Mouse (Mus musculus): ENCODE results near the gene Aqp9. TPM values are rescaled to one million over a fixed set of nuclear protein-coding genes. Genes with fewer than 3 reads are reported as not detected.
A peak's percentile ranks its signal among the peaks of the same experiment; 100 is the strongest.

Aqp9 gene
- 0.18 TPM in 1 of 2 replicates, not detected in the other for polyA plus RNA-seq (2016; fragmentation: Nextera tagmentation; extraction: Ambion mirVana)

DNA sequence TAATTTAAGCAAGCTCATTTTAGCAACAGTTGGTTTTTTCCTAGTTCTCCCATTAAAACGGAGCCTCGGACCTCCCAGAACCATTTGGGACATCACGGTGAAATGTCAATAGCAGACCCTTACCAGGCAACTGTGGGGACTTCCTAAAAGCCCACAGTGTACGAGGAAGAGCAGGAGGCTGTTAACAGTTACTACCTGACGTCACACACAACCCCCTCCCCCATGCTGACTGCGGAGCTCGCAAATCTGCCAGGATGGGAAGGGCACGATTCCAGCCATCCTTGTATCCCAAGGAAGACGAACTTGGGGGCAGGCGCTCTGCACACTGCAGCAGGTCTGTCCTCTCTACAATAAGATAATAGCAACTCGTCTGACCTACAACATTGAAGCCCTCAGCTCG, at the start of gene Aqp9:
TSS of gene Aqp9 (minus strand) at position 172 of the 400 bp plus-strand sequence.
- no peak for ATAC-seq (ENCODE audit: insufficient number of reproducible peaks, low FRiP score)
- Histone ChIP-seq H3K9ac (peak within 1 kb of the TSS; percentile 48; the same call in 1 of the 2 replicates), H3K9me3 (replicated peaks) (no peaks in the 10 kb centered on the region), H3K36me3 (no peaks in the 10 kb centered on the region), H3K4me2 (peak within 1 kb of the TSS; percentile 51), H3K27me3 (replicated peaks) (no peaks in the 10 kb centered on the region), H3K4me1 (replicated peaks) (peaks cover 7% of the 10 kb centered on the region), H3K4me3 (no peak within 1 kb of the TSS), H3K27ac (ENCODE audit: poor library complexity, severe bottlenecking) (no peak within 1 kb of the TSS)
- 38% methylated on average over 12 of the region's 12 CpGs for WGBS

DNA sequence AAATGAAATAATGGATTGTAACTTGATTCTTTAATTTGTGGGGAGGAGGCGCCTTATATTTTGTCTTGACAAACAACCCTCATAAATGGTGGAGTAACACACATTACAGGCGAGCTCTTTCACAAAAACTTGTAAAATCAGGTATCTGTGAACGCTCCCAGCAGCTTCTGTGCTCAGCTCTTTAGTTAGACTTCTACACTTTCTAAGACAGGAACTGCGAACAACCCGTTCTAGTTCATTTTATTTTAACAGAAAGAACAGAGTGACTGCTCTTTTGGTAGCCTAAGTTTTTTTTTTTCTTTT, 49.3 kb upstream of the Aqp9 start:
- no peak overlapping the region for H3K27ac ChIP-seq (ENCODE audit: poor library complexity, severe bottlenecking)
- no peaks in the 10 kb centered on the region for H3K9me3 ChIP-seq (replicated peaks)
- 30% methylated on average over 5 of the region's 5 CpGs for WGBS
- no peak overlapping the region for H3K9ac ChIP-seq
- no peak overlapping the region for H3K4me2 ChIP-seq
- no peak for ATAC-seq (ENCODE audit: insufficient number of reproducible peaks, low FRiP score)
- no peaks in the 10 kb centered on the region for H3K36me3 ChIP-seq
- no peak overlapping the region for H3K4me3 ChIP-seq
- H3K4me1 ChIP-seq (replicated peaks), result peaks cover 14% of the 10 kb centered on the region
- peaks cover 49% of the 10 kb centered on the region for H3K27me3 ChIP-seq (replicated peaks)

DNA sequence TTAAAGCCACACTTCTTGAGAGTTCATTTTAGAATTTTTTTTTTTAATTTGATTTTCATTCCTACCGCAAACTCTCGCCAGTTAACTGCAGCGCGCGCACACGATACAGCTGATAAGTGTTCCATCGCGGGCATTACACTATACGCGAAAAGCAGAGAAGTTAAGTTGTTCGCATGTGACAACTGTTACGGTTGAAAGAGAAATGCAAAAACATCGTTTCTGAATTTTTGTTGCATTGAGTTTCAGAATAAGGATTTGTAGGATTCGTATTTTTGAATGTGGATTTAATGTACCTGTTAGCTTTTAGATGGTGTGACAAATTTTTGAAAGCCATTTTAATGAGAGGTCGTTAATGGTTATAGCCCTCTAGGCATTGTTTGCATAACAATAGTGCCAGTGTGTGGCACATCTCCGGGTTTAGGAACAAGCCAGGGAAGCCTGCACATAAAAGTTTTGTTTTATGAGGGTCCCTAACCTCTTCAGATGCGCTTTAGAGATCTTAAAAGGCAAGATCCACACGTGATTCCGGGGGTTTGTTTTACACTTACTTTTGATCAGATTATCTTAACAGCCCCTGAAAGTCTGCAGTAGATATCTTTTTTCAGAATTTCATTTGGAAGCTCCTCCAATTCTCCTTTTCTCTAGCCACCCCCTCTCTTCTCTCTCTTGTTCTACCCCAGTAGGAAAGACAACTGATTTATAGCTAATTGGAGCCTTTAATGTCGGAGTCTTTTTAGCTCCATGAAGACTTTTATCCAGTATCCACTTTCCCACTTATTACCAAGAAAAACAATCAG, 48.7 kb upstream of the Aqp9 start:
- no peaks in the 10 kb centered on the region for H3K9me3 ChIP-seq (replicated peaks)
- no peak for ATAC-seq (ENCODE audit: insufficient number of reproducible peaks, low FRiP score)
- H3K4me2 ChIP-seq, result peak overlapping the region; percentile 26; the same call in 1 of the 2 replicates
- no peak overlapping the region for H3K27ac ChIP-seq (ENCODE audit: poor library complexity, severe bottlenecking)
- H3K36me3 ChIP-seq, result no peaks in the 10 kb centered on the region
- WGBS, result 5% methylated on average over 20 of the region's 20 CpGs
- H3K9ac ChIP-seq, result no peak overlapping the region
- H3K27me3 ChIP-seq (replicated peaks), result peaks cover 49% of the 10 kb centered on the region
- H3K4me3 ChIP-seq, result peak overlapping the region; percentile 59; the same call in 1 of the 2 replicates
- peaks cover 14% of the 10 kb centered on the region for H3K4me1 ChIP-seq (replicated peaks)

DNA sequence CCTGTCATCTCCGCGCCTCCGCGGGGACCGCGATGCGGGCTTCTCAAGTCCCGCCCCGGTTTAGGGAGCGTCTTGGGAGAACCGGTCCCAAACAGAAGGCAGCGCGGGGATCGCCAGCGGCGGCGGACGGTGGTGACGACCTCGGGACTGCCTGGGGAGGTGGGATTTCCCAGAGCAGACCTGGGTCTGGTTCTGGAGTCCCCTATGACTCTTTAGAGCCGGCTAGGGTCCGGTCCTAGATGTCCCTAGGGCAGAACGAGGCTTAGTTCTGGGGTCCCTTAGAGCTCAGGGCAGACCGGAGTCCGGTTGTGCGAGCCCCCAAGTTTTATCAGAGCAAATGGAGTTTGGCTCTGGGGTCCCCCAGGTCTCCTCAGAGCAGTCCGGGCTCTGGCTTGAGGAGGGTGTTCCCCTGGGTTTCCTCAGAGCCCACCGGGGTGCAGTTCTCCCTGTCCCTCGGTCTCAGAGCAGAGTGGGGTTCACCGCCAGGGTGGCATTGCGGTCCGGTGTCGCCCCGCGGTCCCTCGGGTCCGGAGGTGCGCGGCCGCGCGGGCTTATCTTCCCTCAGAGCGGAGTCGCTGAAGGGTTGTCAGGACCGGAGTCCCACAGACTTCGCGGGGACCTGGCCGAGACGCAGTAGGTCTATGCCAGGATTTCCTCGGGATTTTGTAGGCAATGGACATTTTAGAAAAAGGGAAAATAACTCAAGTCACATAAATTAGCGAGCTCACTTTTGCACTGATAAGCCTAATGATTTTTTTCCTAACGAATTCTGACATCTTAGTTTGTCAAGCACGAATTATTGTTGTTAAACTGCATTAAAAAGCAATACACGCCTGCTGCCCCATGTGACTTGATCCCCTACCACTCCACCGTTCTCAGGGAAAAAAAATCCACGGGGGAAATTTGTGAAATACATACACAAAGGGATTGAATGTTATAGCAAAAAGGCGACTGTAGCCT, 47.8 kb upstream of the Aqp9 start:
- H3K4me3 ChIP-seq, result peak overlapping the region; percentile 59
- under 1% methylated on average over 57 of the region's 57 CpGs for WGBS
- peaks cover 14% of the 10 kb centered on the region for H3K4me1 ChIP-seq (replicated peaks)

DNA sequence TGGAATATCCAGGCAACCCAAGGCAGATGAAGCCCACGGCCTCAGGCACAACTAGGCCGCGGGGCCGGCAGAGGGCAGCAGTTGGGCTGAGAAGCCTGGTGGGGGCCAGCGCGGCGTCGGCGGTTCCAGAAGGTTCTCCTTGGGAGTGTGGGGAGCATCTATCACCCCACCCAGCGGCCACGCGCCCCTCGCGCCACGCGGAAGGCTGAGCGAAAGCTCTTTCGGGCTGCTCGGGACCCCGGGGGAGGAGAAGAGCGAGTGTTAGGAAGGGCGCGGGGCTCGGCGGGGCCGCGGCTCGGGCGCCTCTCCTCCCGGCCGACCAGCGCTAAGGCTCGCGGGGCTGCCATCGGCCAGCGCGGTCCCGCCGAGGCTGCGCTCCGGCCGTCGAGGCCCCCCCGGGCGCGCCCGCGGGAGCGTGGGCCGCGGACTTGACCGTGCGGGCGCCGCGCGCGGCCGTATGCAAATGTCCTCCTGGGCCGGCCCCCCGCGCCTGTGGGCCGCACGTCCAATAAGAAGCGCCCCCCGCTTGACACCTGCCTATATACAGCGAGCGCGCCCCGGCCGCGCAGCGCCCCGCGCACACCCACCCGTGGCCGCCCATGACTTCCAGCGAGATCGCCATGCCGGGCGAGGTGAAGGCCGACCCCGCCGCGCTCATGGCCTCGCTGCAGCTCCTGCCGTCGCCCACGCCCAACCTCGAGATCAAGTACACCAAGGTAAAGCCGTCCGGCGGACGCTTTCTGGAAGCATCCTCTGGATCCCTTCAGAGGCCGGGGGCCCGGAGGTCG, 47.0 kb upstream of the Aqp9 start, which contains the start of gene Aldh1a2:
TSS of gene Aldh1a2 (plus strand) at position 542 of the 788 bp plus-strand sequence.
- Histone ChIP-seq H3K4me2 (peak within 1 kb of the TSS; percentile 88), H3K9me3 (replicated peaks) (no peaks in the 10 kb centered on the region), H3K36me3 (no peaks in the 10 kb centered on the region), H3K4me1 (replicated peaks) (peaks cover 14% of the 10 kb centered on the region), H3K27me3 (replicated peaks) (peaks cover 49% of the 10 kb centered on the region), H3K4me3 (peak within 1 kb of the TSS; percentile 59), H3K9ac (peak within 1 kb of the TSS; percentile 65), H3K27ac (ENCODE audit: poor library complexity, severe bottlenecking) (no peak within 1 kb of the TSS)
- WGBS, result 3% methylated on average over 87 of the region's 97 CpGs
- ATAC-seq (ENCODE audit: insufficient number of reproducible peaks, low FRiP score), result peak; percentile 74

More for the DNA sequence above, 47.8 kb upstream of the Aqp9 start:
- Histone ChIP-seq H3K27ac (ENCODE audit: poor library complexity, severe bottlenecking) (no peak overlapping the region), H3K4me2 (peak overlapping the region; percentile 88), H3K9me3 (replicated peaks) (no peaks in the 10 kb centered on the region), H3K9ac (peak overlapping the region; percentile 65), H3K27me3 (replicated peaks) (peaks cover 49% of the 10 kb centered on the region), H3K36me3 (no peaks in the 10 kb centered on the region)
- ATAC-seq (ENCODE audit: insufficient number of reproducible peaks, low FRiP score), result peak; percentile 36

- WGBS, result 26% methylated on average over 4 of the region's 4 CpGs
- Histone ChIP-seq H3K4me3 (no peak overlapping the region), H3K36me3 (no peaks in the 10 kb centered on the region), H3K4me2 (no peak overlapping the region), H3K27me3 (replicated peaks) (peaks cover 46% of the 10 kb centered on the region), H3K9ac (no peak overlapping the region), H3K9me3 (replicated peaks) (no peaks in the 10 kb centered on the region), H3K27ac (ENCODE audit: poor library complexity, severe bottlenecking) (no peak overlapping the region), H3K4me1 (replicated peaks) (peaks cover 14% of the 10 kb centered on the region)
- no peak for ATAC-seq (ENCODE audit: insufficient number of reproducible peaks, low FRiP score)
These were observed 45.2 kb upstream of the Aqp9 start for GRCm38 (mm10) chr9:71213636-71214035.

DNA sequence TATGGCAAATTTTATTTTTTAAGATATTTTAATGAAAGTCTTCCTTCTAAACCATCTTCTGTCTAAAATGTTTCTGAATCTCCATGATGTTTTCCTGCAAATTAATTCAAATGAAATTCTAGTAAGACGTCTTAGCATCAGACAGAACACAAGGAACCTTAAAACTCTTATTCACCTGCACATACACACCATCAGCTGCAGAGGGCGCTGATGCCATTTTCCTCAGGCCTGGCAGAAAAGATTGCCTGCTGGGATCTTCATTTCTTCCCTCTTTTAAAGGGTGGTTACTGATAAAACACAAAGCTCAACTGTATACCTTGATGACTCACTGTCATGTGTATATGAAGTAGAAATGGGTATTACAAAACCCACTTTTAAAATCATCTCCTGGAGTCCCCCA, 42.4 kb upstream of the Aqp9 start:
- peaks cover 40% of the 10 kb centered on the region for H3K27me3 ChIP-seq (replicated peaks)
- no peak overlapping the region for H3K9ac ChIP-seq
- no peak for ATAC-seq (ENCODE audit: insufficient number of reproducible peaks, low FRiP score)
- no peak overlapping the region for H3K27ac ChIP-seq (ENCODE audit: poor library complexity, severe bottlenecking)
- peaks cover 8% of the 10 kb centered on the region for H3K4me1 ChIP-seq (replicated peaks)
- WGBS, result 9% methylated on average over 2 of the region's 2 CpGs
- no peaks in the 10 kb centered on the region for H3K36me3 ChIP-seq
- no peaks in the 10 kb centered on the region for H3K9me3 ChIP-seq (replicated peaks)
- no peak overlapping the region for H3K4me3 ChIP-seq
- H3K4me2 ChIP-seq, result no peak overlapping the region

- H3K4me3 ChIP-seq, result no peak overlapping the region
- ATAC-seq (ENCODE audit: insufficient number of reproducible peaks, low FRiP score), result no peak
- no peak overlapping the region for H3K27ac ChIP-seq (ENCODE audit: poor library complexity, severe bottlenecking)
- H3K9me3 ChIP-seq (replicated peaks), result no peaks in the 10 kb centered on the region
- no peaks in the 10 kb centered on the region for H3K36me3 ChIP-seq
- H3K4me1 ChIP-seq (replicated peaks), result no peaks in the 10 kb centered on the region
- peaks cover 24% of the 10 kb centered on the region for H3K27me3 ChIP-seq (replicated peaks)
- H3K4me2 ChIP-seq, result no peak overlapping the region
- no peak overlapping the region for H3K9ac ChIP-seq
- 53% methylated on average over 3 of the region's 3 CpGs for WGBS
These were observed 40.8 kb upstream of the Aqp9 start for GRCm38 (mm10) chr9:71209299-71209698.

DNA sequence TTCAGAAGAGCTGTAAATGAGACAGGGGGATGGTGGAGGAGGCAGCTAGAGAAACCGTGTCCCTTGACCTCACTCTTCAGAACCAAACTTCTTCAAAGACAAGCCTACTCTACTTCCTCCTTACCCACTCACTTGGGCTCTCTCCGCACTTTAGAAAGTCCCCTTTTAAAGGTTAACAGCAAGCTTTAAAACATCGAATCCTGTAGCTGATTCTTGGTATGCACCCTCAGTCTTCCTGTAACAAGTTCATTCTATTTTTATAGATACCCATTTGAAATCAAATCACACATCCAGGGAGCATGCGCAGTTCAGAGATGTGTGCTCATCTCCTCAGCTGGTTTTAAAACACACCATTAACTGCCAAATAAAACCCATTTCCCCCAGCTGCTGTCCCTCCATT, 33.8 kb upstream of the Aqp9 start:
- no peaks in the 10 kb centered on the region for H3K9me3 ChIP-seq (replicated peaks)
- no peak overlapping the region for H3K4me2 ChIP-seq
- H3K4me3 ChIP-seq, result no peak overlapping the region
- no peaks in the 10 kb centered on the region for H3K36me3 ChIP-seq
- no peaks in the 10 kb centered on the region for H3K4me1 ChIP-seq (replicated peaks)
- WGBS, result 68% methylated on average over 4 of the region's 4 CpGs
- ATAC-seq (ENCODE audit: insufficient number of reproducible peaks, low FRiP score), result no peak
- no peak overlapping the region for H3K27ac ChIP-seq (ENCODE audit: poor library complexity, severe bottlenecking)
- no peaks in the 10 kb centered on the region for H3K27me3 ChIP-seq (replicated peaks)
- no peak overlapping the region for H3K9ac ChIP-seq

DNA sequence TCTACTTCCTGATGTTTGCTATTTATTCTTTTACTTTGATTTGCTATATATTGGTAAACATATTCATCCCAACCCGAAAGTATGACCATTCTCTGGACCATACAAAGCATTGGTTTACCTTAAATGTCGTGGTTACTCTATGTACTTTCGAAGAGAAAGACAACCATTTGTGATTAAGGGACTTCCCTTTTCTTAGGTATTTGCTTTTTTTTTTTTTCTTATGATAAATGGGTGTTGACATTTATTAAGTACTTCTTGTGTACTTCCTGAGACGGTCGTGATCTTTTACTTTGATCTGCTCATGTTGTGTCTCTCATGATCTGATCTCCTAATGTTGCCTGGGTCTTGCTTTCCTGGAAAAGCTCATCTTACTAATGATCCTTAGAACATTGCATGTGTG, 30.3 kb upstream of the Aqp9 start:
- WGBS, result 84% methylated on average over 5 of the region's 5 CpGs

More for the DNA sequence above, 30.3 kb upstream of the Aqp9 start:
- H3K4me1 ChIP-seq (replicated peaks), result no peaks in the 10 kb centered on the region
- H3K9ac ChIP-seq, result no peak overlapping the region
- no peak overlapping the region for H3K27ac ChIP-seq (ENCODE audit: poor library complexity, severe bottlenecking)
- no peak overlapping the region for H3K4me2 ChIP-seq
- no peak for ATAC-seq (ENCODE audit: insufficient number of reproducible peaks, low FRiP score)
- no peak overlapping the region for H3K4me3 ChIP-seq
- H3K9me3 ChIP-seq (replicated peaks), result no peaks in the 10 kb centered on the region
- no peaks in the 10 kb centered on the region for H3K27me3 ChIP-seq (replicated peaks)
- no peaks in the 10 kb centered on the region for H3K36me3 ChIP-seq

Measured in heart, embryonic 12.5 days (tissue).